Mouse (Mus musculus) adipocyte (in vitro differentiated cells): ENCODE results near the gene Thada.
"Not testable (repeated sequence)": the region's sequence is repeated elsewhere in the genome, so short reads cannot be mapped to it uniquely, and the experiment has no call there.

ENCODE experiments used
- DNase-seq: peaks from one replicate; pipeline ENCODE4 v3.0.0-alpha.2; 2016; ENCODE audit warnings: low spot score

Thada gene

GRCm38 (mm10) chr17:84217696-84218095, 248.3 kb downstream of the Thada start:
- peak; percentile 58 for DNase-seq

GRCm38 (mm10) chr17:84215264-84215960, 250.6 kb downstream of the Thada start:
- peak; percentile 95 for DNase-seq

- no peak for DNase-seq
These were observed 252.5 kb downstream of the Thada start for GRCm38 (mm10) chr17:84213464-84213863.

GRCm38 (mm10) chr17:84207611-84208010, 258.4 kb downstream of the Thada start:
- no peak for DNase-seq

- DNase-seq: no peak
These were observed 259.8 kb downstream of the Thada start for GRCm38 (mm10) chr17:84206239-84206638.

GRCm38 (mm10) chr17:84204962-84205361, 261.0 kb downstream of the Thada start:
- DNase-seq: no peak

- peak; percentile 63 for DNase-seq
These were observed 262.7 kb downstream of the Thada start for GRCm38 (mm10) chr17:84203340-84203739.

GRCm38 (mm10) chr17:84201183-84201582, 264.8 kb downstream of the Thada start:
- no peak for DNase-seq

GRCm38 (mm10) chr17:84197912-84198344, 268.1 kb downstream of the Thada start:
- peak; percentile 55 for DNase-seq

GRCm38 (mm10) chr17:84196329-84196728, 269.7 kb downstream of the Thada start:
- peak; percentile 40 for DNase-seq

- no peak for DNase-seq
These were observed 270.2 kb downstream of the Thada start for GRCm38 (mm10) chr17:84195835-84196234.

- no peak for DNase-seq
These were observed 271.0 kb downstream of the Thada start for GRCm38 (mm10) chr17:84195003-84195395.

GRCm38 (mm10) chr17:84194282-84195002, 271.6 kb downstream of the Thada start:
- no peak for DNase-seq

- DNase-seq: no peak
These were observed 272.6 kb downstream of the Thada start for GRCm38 (mm10) chr17:84193411-84193810.

GRCm38 (mm10) chr17:84191946-84192345, 274.1 kb downstream of the Thada start:
- DNase-seq: no peak

GRCm38 (mm10) chr17:84190885-84191284, 275.1 kb downstream of the Thada start:
- DNase-seq: peak; percentile 91

- DNase-seq: peak; percentile 89
These were observed 276.7 kb downstream of the Thada start for GRCm38 (mm10) chr17:84189127-84189854.

- DNase-seq: peak; percentile 99
These were observed 277.5 kb downstream of the Thada start for GRCm38 (mm10) chr17:84188374-84188961.

- DNase-seq: peak; percentile 96
These were observed 278.2 kb downstream of the Thada start, which contains the start of gene Zfp36l2 for GRCm38 (mm10) chr17:84187727-84188373. Zfp36l2 (minus strand) TSS chr17:84187947.

- DNase-seq: not testable (repeated sequence)
These were observed 278.7 kb downstream of the Thada start for GRCm38 (mm10) chr17:84187264-84187663.

GRCm38 (mm10) chr17:84186451-84187202, 279.4 kb downstream of the Thada start:
- peak; percentile 79 for DNase-seq
